Mouse (Mus musculus) heart, adult 18-20 months (tissue): ENCODE results near the gene Tceanc2. TPM values are rescaled to one million over a fixed set of nuclear protein-coding genes. Genes with fewer than 3 reads are reported as not detected.
A peak's percentile ranks its signal among the peaks of the same experiment; 100 is the strongest.

Experiments used
- DNase-seq, 2 experiments: peaks; one replicate each; pipeline ENCODE4 v3.0.0; 2021 to 2022; ENCODE audit warnings: mixed read lengths in 1 of 2
- long read RNA-seq, 2 experiments: library from polyadenylated mRNA; stranded (forward); transcript quantifications; one replicate each; pipeline ENCODE4 v2.0.0; 2021
- total RNA-seq, 2 experiments: library from RNA; stranded (reverse); gene quantifications; 2 replicates each; pipeline ENCODE4 v1.2.3; 2021

The Tceanc2 gene
- total RNA-seq = 10 to 100 TPM; 13.5 to 15.4 TPM
- long read RNA-seq, experiment 1, full-length matches to known transcripts = 2 of 4 reads
- long read RNA-seq, experiment 1, partial matches to known transcripts = 0 of 4 reads
- long read RNA-seq, experiment 1, other reads (novel, unspliced or antisense) = 2 of 4 reads
- long read RNA-seq, experiment 2, full-length matches to known transcripts = 2 of 4 reads
- long read RNA-seq, experiment 2, partial matches to known transcripts = 0 of 4 reads
- long read RNA-seq, experiment 2, other reads (novel, unspliced or antisense) = 2 of 4 reads

- DNase-seq = peak; percentile 53 to 65
Observed at GRCm38 (mm10) chr4:107178830-107179490, at the start of gene Tceanc2. TSS of gene Tceanc2 (minus strand) at chr4:107179116.

DNA sequence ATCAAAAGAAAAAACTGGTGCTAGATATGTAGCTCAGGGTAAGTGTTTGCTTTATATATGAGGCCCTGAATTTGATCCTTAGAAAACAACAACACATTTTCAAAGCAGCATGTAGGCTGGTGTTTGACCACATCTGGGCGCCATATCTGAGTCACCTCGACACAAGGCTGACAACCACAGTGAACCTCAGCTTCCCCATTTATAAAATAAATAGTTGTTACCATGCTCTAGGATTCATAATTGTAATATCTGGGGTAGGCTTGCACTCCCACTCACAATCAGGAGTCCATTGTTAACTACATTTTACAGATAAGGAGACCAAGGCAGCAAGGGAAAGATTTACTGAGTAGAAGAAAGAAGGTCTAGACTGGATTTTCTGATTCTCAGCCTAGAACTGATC, 47.4 kb upstream of the Tceanc2 start:
- no peak for DNase-seq

GRCm38 (mm10) chr4:107223225-107224204, 44.6 kb upstream of the Tceanc2 start:
- peak; percentile 72 to 81 for DNase-seq

GRCm38 (mm10) chr4:107221524-107221923, 42.6 kb upstream of the Tceanc2 start:
- DNase-seq = no peak

DNA sequence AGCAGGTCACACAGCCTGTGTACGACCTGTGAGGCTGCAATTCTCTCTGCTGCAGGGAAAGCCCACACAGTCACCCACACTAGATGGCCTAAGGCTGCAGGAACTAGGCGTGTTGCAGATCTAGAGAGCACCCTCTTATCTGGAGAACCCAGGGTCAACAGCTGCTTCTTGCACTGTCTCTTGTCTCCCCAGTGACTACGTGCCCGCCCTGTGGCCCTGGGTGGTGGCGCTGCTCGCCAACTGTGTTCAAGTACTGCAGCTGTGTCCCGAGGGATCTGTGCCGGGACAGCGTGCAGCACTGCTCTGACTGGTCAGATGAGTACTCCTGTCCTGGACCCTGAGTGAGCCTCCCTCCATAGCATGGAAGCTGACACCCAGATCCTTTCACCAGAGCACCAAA, 38.7 kb upstream of the Tceanc2 start:
- DNase-seq = no peak

DNA sequence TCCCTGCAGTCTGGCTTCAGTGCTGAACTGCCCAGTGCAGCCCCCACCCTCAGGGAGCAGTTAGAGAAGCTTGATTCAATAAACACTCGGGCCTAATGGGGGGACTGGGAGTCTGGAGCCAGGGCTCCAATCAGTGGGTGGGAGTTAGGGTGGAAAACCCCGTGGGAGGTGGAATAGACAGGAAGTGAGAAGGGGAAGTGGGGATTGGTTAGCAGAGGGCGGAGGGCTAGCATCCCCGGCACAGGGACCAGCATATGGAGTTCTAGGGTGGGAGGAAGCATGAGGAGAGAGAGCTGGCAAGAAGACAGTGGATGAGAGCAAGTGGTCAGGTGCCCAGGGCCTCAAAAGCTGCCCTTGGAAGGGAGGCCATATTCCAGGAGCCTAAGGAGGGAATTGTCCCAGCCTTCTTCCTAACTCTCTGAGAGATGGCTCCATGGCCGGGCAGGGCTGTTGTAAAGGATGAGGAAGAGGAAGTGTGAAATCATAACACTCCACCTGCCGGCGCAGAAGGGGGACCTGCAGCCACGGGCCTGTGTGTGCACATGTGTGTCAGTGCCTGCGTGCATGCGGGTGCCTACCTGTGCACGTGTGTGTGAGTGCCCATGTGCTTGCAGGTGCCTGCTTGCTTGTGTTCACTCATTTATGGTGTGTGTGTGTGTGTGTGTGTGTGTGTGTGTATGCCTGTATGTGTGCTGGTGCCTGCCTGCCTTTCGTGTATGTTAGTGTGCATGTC, 34.5 kb upstream of the Tceanc2 start:
- DNase-seq = no peak

DNA sequence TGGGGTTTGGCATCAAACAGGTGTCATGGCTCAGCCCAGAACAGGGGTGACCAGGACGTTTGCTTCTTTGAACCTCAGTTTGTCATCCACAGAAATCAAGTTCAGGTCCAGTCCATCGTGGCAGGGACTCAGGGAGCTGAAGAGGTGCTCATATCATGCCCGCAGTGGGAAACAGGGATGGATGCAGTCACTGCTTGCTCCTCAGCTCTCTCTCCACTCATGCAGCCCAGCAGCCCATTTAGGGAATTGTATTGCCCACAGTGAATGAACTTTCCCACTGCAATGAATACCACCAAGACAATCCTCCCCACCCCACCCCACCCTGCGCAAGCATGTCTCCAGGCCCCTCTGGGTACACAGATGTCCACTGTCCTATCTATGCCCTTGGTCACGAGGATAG, 33.0 kb upstream of the Tceanc2 start:
- DNase-seq = no peak

DNA sequence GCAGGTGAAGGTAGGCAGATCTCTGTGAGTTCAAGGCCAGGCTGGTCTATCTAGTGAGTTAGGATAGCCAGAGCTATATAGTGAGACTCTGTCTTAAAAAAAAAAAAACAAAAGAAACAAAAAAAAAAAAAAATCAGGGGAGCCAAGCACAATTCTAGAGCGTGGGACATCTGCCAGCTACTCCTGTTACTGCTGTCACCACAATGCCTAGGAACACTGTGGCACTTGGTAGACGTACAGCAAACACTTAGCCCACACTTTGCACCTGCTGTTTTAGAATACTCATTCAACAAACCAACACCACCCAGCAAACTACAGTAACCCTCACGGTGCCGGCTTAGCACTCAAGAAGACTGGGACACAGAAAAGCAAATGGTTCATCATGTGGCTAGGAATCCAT, 32.5 kb upstream of the Tceanc2 start:
- DNase-seq = no peak

DNA sequence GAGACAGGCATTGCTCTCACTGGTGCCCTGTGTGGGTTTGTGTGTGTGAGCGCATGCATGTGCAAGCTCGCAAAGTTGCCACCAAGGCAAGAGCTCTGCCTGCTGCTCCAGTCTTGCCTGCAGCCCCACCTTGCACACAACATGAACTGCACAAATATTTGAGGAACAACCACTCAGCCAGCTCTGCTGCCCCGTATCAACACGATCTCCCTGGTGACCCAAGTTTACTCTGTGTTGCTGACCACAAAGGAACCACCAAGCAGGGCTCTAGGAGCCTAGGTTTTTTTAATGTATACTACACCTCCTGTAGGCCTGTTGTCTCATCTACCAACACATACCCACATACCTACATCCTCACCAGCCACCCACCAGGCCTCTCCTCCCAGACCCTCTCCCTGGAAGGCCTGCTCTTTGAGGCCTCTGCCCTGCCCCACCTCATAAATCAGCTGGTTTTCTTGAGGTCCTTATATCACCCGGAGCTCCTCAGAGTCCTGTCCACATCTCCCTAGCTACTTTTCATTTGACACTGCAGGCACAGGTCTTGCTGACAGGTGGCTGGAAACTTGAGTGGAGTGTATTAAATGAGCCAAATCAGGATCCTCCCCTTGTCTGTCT, 31.7 kb upstream of the Tceanc2 start:
- DNase-seq = no peak

GRCm38 (mm10) chr4:107208880-107209279, 30.0 kb upstream of the Tceanc2 start, which contains the start of gene Ldlrad1:
TSS of gene Ldlrad1 (plus strand) at chr4:107209180.
- DNase-seq = no peak

DNA sequence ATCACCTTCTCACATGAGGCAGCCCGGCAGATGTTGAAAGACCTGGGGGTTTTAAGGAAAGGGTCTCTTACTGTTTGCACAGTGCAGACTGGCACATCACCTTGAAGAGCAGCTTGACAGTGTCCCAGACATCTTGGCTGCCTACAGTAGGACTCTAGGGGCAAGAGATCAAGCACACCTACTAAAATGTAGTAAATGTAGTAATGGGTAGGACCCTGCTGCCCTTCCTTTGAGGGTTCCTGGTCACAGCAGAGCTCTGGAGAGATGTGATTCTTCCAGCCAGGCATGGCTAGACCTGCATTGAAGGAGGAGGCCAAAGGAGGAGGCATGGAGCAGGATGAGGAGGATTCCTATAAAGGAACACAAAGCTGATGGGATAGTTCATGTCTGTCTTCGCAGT, 28.1 kb upstream of the Tceanc2 start:
- no peak for DNase-seq

GRCm38 (mm10) chr4:107203001-107203400, 24.1 kb upstream of the Tceanc2 start:
- no peak for DNase-seq

DNA sequence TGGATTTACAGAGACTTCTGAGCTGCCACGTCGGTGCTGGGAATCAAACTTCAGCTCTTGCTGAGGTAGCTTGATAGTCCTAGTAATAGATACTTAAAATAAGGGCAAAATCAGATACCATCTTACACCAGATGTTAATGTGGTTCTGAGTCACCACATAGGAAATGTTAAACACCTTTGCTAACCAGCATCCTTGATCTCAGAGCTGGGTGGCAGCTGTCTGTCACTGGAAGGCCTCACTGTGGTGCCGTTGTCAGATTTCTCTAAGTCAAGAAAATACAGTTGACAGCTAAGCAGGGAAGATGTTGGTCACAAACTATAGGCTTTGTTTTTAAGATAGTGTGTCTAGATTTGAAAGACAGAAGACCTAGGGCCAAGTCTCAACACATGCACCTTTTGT, 22.9 kb upstream of the Tceanc2 start:
- no peak for DNase-seq

GRCm38 (mm10) chr4:107198072-107198471, 19.2 kb upstream of the Tceanc2 start:
- no peak for DNase-seq

DNA sequence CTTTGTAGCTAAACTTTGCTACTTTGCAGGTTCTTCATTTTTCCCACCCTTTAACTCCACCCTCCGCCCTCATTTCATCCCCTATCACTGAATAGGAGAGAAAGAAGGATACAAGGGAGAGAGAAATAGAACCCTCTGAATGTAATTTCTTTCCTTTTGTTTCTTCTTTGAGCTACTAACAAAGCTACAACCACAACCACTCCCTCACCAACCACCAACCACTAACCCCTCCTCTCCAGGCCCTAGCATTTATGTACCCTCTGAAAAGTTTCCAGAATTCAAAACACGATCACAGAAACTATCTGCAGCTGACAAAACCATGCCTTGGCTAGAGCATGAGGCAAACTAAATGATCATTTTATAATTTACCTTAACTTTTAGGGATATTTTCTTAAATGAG, 17.5 kb upstream of the Tceanc2 start:
- DNase-seq = no peak

DNA sequence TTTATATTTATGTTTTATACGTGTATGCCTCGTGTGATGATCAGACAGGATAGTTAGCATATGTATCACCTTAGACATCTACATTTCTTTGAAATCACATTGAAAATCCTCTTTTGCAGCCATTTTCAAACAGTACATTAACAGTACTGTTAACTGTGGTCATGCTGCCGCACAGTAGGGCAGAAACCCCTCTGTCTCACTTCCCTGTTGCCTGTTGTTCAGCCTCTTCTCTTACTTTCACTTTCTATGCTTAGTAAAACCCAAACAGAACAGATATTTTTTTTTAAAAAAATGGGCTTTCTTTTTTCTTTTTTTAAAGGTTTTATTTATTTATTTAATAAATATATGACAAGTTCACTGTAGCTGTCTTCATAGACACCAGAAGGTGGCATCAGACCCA, 14.9 kb upstream of the Tceanc2 start:
- no peak for DNase-seq

DNA sequence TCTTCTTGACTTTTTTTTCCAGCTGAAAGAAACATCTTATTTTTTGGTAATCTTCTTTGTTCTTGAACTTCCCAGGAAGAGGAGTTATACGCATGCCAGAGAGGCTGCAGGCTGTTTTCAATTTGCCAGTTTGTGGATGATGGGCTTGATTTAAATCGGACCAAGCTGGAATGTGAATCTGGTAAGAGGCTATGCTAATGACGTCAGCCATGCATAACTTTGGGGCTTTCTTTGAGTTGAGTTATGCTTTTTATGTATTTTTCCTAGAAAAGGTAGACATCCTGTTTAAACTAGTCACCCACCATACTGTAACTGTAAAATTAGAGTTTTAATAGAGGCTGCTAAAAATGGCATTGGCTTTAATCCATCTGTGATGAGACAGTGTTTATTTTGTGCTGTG, 6.8 kb upstream of the Tceanc2 start:
- no peak for DNase-seq

DNA sequence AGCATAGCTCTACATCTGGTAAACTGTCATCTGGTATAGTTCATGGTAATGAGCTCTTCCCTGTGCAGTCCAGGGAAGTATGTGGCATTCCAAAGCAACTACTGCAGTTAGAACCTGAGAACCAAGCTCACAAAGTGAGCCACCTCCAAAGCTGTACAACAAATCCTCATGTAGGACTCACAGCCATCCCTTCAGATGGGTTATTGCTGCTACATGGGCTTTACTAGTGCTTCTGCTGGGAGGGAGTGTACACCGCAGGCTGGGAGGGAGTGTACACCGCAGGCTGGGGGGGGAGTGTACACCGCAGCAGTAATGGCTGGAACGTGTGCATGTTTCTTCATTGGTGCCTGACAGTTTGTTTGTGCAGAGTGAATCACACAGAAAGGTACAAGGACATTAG, 4.3 kb upstream of the Tceanc2 start:
- no peak for DNase-seq

DNA sequence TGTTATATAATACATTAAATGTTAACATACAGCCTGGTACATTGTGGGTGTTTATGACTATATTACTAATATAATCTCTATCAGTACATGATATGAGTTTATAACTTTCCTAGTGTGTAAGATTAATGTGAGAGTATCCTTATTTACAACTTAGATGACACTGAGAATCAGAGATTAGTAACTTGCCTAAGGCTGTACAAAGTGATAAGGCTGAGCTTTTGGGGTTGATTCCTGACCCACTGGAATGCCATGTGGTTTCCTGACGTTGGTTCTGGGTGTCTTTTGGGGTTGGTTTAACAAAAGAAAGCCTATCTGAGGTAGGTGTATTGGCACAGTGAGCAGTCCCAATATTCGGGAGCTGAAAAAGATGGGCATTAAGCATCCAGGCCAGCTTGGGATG, 3.9 kb upstream of the Tceanc2 start:
- DNase-seq = no peak

- DNase-seq = no peak
Observed at GRCm38 (mm10) chr4:107181866-107182265, 3.0 kb upstream of the Tceanc2 start.

DNA sequence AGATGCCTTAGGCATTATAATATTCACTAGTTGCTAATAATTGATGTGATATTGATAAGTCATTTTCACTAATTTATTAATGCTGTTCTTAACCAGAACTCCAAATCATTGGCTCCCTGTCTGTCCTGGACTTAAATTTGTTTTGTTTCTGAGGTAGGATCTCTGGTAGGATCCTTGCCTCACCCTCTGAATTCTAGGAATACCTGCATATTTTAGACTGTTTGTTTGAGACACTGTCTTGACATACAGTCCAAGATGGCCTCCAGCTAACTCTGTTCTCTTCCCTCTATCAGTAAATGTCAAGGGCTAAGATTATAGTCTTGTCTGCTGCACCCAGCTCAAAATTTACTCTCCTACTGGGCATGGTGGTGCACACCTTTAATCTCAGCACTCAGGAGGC, 1.8 kb upstream of the Tceanc2 start:
- no peak for DNase-seq

DNA sequence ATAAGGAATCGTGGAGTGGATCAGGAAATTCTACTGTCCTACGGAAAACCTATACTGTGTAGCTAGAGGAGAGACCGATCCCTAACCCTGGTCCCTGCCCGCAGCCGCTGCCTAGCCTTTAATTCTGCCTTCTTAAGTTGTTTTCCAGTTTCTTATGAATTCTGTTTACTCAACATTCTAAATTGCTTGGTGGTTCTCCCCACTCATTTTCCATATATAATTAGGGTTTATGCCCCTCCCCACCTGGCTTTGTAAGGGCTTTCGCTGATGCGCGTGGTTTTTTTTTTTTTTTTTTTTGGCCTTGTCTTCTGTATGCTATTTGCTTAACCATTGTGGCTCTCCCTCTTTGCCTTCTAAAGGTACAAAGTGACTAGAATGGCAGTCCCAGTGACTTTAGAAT, 645 bp upstream of the Tceanc2 start:
- DNase-seq = no peak
